Mouse (Mus musculus) heart, postnatal 0 days (tissue): ENCODE measurements around the gene Slc24a4.

Experiments used
- CTCF ChIP-seq: IDR thresholded peaks from 2 replicates; pipeline ENCODE4 v1.5.1; 2016; ENCODE audit warnings: antibody characterized with exemption, control low read depth, low read depth
- EP300 ChIP-seq: IDR thresholded peaks from 2 replicates; pipeline ENCODE4 v1.6.1; 2016; ENCODE audit warnings: antibody characterized with exemption, low read depth

- TF ChIP-seq CTCF: no peak
- no peak for TF ChIP-seq EP300
Observed at GRCm38 (mm10) chr12:102290662-102291061, 162.1 kb downstream of the Slc24a4 start.
